Mouse (Mus musculus) heart, postnatal 0 days (tissue): ENCODE data around the gene Deup1. TPM values are rescaled to one million over a fixed set of nuclear protein-coding genes. Genes with fewer than 3 reads are reported as not detected.

ENCODE experiments used
- ATAC-seq: fragments of 200-750 bp; cut with Nextera tagmentation; 2 replicates; pipeline ENCODE4 v1.8.0; 2017; ENCODE audit warnings: low read depth, moderate number of reproducible peaks, moderate library complexity; ENCODE audit not compliant: insufficient read depth
- DNase-seq: peaks from one replicate; pipeline ENCODE4 v3.0.0-alpha.2; 2016; ENCODE audit warnings: low spot score
- H3K27ac ChIP-seq: fragments of 300-500 bp; sonication (generic); 2 replicates; pipeline ENCODE4 v1.5.1; 2014; ENCODE audit warnings: low read depth, mild to moderate bottlenecking
- H3K27me3 ChIP-seq: fragments of 300-500 bp; sonication (generic); 2 replicates; pipeline ENCODE4 v1.6.1; 2014; ENCODE audit warnings: low read length, mixed read lengths; ENCODE audit not compliant: control insufficient read depth, insufficient read depth
- H3K36me3 ChIP-seq: fragments of 300-500 bp; sonication (generic); replicated peaks from 2 replicates; pipeline ENCODE4 v1.6.1; 2014; ENCODE audit warnings: low read length, mixed read lengths; ENCODE audit not compliant: control insufficient read depth, insufficient read depth
- H3K4me1 ChIP-seq: fragments of 300-500 bp; sonication (generic); 2 replicates; pipeline ENCODE4 v1.6.1; 2014; ENCODE audit warnings: antibody characterized with exemption; ENCODE audit not compliant: control insufficient read depth, insufficient read depth
- H3K4me2 ChIP-seq: fragments of 300-500 bp; sonication (generic); 2 replicates; pipeline ENCODE4 v1.6.1; 2014; ENCODE audit warnings: low read depth, mild to moderate bottlenecking, low read length, moderate library complexity
- H3K4me3 ChIP-seq: fragments of 300-500 bp; sonication (generic); 2 replicates; pipeline ENCODE4 v1.5.1; 2014; ENCODE audit warnings: low read depth, low read length
- H3K9ac ChIP-seq: fragments of 300-500 bp; sonication (generic); replicated peaks from 2 replicates; pipeline ENCODE4 v1.6.1; 2014; ENCODE audit warnings: low read depth, low read length, mixed read lengths
- H3K9me3 ChIP-seq: fragments of 300-500 bp; sonication (generic); replicated peaks from 2 replicates; pipeline ENCODE4 v1.6.1; 2016; ENCODE audit warnings: low read length; ENCODE audit not compliant: control insufficient read depth
- CTCF ChIP-seq: IDR thresholded peaks from 2 replicates; pipeline ENCODE4 v1.5.1; 2016; ENCODE audit warnings: antibody characterized with exemption, control low read depth, low read depth
- EP300 ChIP-seq: IDR thresholded peaks from 2 replicates; pipeline ENCODE4 v1.6.1; 2016; ENCODE audit warnings: antibody characterized with exemption, low read depth
- WGBS: fragments of 180-500 bp; shearing (Covaris S2); extraction: QIAGEN DNeasy Blood & Tissue Kit; methylation state at CpG from one replicate; pipeline ENCODE4 v1.1.7; 2014; 5-methylcytosine and 5-hydroxymethylcytosine counted together
- polyA plus RNA-seq: library from polyadenylated mRNA; unstranded; fragments of >200 nt; fragmentation: Nextera tagmentation; extraction: Ambion mirVana; gene quantifications from 2 replicates; pipeline ENCODE4 v1.2.1, GENCODE M21; 2015
- total RNA-seq: library from RNA; depleted of rRNA; stranded (reverse); fragments of >200 nt; gene quantifications from 2 replicates; pipeline ENCODE4 v1.2.3, GENCODE M21; 2014; ENCODE audit warnings: low replicate concordance

Gene Deup1
- total and polyA plus RNA-seq, 2 experiments from 2014 or later: 0.15 TPM; not detected in 1

GRCm38 (mm10) chr9:15578427-15578826, 49.3 kb downstream of the Deup1 start:
- H3K9ac ChIP-seq: no peak overlapping the region
- DNase-seq (no peak), ATAC-seq (no peak)
- no peak overlapping the region for H3K4me2 ChIP-seq
- H3K27ac ChIP-seq: no peak overlapping the region
- H3K4me3 ChIP-seq: no peak overlapping the region
- WGBS: 51% methylated on average over 1 of the region's 1 CpGs
- no peaks in the 10 kb centered on the region for H3K4me1 ChIP-seq
- no peaks in the 10 kb centered on the region for H3K9me3 ChIP-seq
- TF ChIP-seq EP300 (no peak), CTCF (no peak)
- H3K36me3 ChIP-seq: no peaks in the 10 kb centered on the region
- no peaks in the 10 kb centered on the region for H3K27me3 ChIP-seq

- WGBS: 82% methylated on average over 13 of the region's 13 CpGs
- Histone ChIP-seq H3K27ac (no peak overlapping the region), H3K9me3 (no peaks in the 10 kb centered on the region), H3K36me3 (no peaks in the 10 kb centered on the region), H3K27me3 (no peaks in the 10 kb centered on the region), H3K4me2 (no peak overlapping the region), H3K4me3 (no peak overlapping the region), H3K4me1 (no peaks in the 10 kb centered on the region), H3K9ac (no peak overlapping the region)
- ATAC-seq (no peak), DNase-seq (no peak)
- TF ChIP-seq CTCF: no peak
- no peak for TF ChIP-seq EP300
These were observed 52.8 kb downstream of the Deup1 start for GRCm38 (mm10) chr9:15574750-15575454.

GRCm38 (mm10) chr9:15562353-15562752, 65.4 kb downstream of the Deup1 start:
- Histone ChIP-seq H3K4me1 (no peaks in the 10 kb centered on the region), H3K36me3 (no peaks in the 10 kb centered on the region), H3K4me2 (no peak overlapping the region), H3K9ac (no peak overlapping the region), H3K27ac (no peak overlapping the region), H3K4me3 (no peak overlapping the region), H3K27me3 (no peaks in the 10 kb centered on the region), H3K9me3 (no peaks in the 10 kb centered on the region)
- WGBS: 72% methylated on average over 7 of the region's 7 CpGs
- TF ChIP-seq CTCF: no peak
- no peak for TF ChIP-seq EP300
- no peak for ATAC-seq
- no peak for DNase-seq

GRCm38 (mm10) chr9:15560451-15560850, 67.3 kb downstream of the Deup1 start:
- TF ChIP-seq EP300 (no peak), CTCF (no peak)
- H3K27ac ChIP-seq: no peak overlapping the region
- H3K27me3 ChIP-seq: no peaks in the 10 kb centered on the region
- H3K9ac ChIP-seq: no peak overlapping the region
- 65% methylated on average over 3 of the region's 3 CpGs for WGBS
- H3K9me3 ChIP-seq: no peaks in the 10 kb centered on the region
- ATAC-seq: no peak
- no peak for DNase-seq
- H3K4me1 ChIP-seq: no peaks in the 10 kb centered on the region
- no peak overlapping the region for H3K4me2 ChIP-seq
- H3K36me3 ChIP-seq: no peaks in the 10 kb centered on the region
- H3K4me3 ChIP-seq: no peak overlapping the region

- no peaks in the 10 kb centered on the region for H3K4me1 ChIP-seq
- no peak overlapping the region for H3K9ac ChIP-seq
- WGBS: 88% methylated on average over 8 of the region's 8 CpGs
- DNase-seq: no peak
- ATAC-seq: no peak
- no peak overlapping the region for H3K4me2 ChIP-seq
- H3K36me3 ChIP-seq: no peaks in the 10 kb centered on the region
- H3K9me3 ChIP-seq: no peaks in the 10 kb centered on the region
- no peak overlapping the region for H3K27ac ChIP-seq
- no peak overlapping the region for H3K4me3 ChIP-seq
- no peaks in the 10 kb centered on the region for H3K27me3 ChIP-seq
- no peak for TF ChIP-seq EP300
- TF ChIP-seq CTCF: no peak
These were observed 74.4 kb downstream of the Deup1 start for GRCm38 (mm10) chr9:15553322-15553721.
